Mouse (Mus musculus) spleen, postnatal 36 days (tissue): ENCODE data around the gene Cacna1d.
A peak's percentile ranks its signal among the peaks of the same experiment; 100 is the strongest.

Experiments used
- DNase-seq, 2 experiments: peaks; one replicate each; pipeline ENCODE4 v3.0.0; 2022; ENCODE audit warnings: low spot score in 2 of 2, mixed read lengths in 1 of 2

The Cacna1d gene

DNA sequence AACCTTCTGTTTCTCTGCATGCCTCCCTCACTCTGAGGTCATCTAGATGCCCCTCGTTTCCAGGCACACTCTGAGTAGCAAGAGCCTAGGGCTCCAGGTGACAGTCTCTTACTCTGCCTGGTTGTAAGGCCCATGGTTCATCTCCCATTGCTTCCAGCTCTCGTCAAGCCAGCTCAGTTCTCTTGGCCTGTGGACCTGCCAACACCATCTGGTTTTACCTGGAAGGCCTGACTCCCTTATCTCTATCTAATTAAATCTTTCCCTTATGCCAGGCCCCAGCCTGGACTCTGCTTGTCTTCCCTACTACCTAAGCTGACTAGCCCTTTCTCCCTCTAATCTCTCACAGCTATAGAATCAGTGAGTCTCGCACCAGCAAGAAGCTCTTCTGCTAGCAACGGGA lies 124.2 kb downstream of the Cacna1d start:
- DNase-seq = no peak

DNA sequence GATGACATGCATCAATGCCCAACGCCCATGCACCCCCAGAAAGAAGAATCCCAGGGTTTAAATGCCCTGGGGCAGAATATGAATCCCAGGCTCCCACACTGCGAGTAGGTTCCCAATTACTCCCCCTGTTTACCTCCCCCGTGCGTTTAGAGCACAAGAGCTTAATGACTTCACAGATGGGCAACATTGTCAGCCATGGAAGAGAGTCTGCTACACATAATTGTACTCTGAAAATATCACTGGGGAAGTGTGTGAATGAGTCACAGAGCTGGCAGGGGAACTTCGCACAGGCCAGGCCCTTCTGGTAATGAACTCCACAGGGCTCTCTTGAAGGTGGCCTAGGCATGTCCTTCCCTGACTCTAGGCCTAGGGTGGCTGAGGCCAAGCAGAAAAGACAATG lies 125.4 kb downstream of the Cacna1d start:
- no peak for DNase-seq

DNA sequence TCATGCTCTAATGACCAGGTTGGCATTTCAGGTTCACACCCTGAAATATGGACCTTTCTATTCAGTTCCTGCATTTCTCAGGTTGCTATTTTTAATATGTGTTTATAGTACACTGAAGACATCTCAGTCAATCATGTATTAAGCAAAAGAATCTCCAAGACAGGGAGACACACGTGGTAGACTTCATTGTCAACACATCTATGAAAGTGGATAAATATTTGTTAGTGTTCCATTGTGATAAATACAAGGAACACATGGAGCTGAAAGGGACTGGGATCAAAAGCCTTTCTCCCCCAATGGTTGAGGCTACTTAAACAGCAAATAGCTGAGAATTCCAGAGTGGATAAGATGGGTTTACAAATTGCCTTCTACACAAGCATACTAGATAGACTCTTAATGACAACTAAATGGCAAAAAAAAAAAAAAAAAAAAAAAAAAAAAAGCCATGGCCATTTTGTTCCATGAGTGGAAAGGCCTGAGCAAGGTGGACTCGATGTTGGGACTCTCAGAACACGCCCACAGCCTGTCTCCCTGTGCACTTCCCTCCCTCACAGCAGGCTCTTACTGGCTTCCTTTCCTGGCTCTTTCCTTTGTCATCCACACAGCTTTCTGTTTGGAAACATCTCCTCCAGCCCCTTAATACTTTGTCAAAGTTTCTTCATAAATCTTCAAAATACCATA lies 127.6 kb downstream of the Cacna1d start:
- no peak for DNase-seq

DNA sequence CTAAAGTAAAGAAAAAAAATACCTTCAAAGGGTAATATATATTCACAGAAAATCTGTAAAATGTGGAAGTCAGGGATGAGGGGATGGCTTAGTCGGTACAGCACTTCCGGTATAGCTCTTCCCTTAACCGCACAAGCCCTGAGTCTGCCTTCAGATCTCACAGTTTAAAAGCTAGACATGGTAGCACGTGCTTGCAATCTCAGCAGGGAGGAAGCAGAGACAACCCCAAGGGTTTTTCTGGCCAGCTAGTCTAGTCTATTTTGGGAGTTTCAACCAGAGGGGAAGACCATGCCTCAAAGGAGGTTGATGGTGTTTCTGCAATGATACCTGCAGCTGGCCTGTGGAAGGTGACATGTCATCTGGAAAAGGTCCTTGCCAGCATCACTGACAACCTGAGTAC lies 128.9 kb downstream of the Cacna1d start:
- peak; percentile 14 for DNase-seq

DNA sequence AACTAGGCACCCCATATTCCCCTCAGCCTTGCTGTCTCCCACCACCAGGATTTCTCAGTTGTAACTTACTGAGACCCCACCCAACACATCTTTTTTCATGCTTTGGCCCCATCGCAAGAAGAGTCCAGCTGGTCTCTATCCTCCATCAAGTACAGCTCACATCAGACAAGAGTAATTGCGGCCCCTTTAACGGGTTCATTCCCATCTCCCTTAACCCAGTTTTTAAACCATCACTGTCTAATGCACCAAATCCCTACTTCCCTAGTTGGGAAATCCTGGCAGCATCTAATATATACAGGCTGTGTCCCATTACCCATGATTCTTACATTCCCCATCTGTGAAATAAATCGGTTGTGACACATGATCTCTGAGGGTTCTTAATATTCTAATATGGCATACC lies 130.8 kb downstream of the Cacna1d start:
- DNase-seq = no peak

DNA sequence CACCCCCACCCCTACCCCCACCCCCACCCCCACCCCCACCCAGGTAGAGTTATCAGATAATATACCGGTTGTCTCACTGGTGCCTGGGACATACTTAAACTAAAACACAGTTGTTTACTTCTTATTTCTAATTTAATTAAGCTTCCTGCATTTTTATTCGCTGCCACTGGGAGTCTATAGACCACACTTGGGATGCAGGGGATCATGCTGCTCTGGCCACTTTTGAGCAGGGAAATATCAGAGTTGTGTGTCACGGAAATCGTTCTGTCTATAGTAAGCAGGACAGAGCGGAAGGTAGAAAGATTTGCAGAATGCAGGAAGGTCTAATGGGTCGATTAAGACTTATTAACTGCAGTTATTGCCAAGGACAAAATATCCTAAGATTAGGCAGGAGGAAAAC lies 131.3 kb downstream of the Cacna1d start:
- DNase-seq = no peak

DNA sequence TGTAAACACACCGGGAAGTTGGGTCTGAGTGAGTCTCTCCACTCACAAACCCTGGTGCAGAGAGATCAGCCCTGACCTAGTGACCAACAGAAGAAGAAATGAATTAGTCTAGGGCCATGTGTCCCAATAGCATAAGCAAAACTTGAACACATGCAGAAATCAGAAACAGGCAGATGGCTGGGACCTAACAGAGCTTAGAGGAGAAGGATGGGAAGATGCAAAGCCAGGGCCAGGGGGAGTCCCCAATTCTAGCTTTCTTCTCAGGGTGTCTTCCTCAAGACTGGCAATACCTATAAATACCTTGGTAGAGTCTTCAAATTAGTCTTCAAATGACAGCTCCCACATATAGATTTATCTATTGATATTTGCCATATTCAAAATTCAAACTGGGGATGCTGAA lies 133.2 kb downstream of the Cacna1d start:
- no peak for DNase-seq

DNA sequence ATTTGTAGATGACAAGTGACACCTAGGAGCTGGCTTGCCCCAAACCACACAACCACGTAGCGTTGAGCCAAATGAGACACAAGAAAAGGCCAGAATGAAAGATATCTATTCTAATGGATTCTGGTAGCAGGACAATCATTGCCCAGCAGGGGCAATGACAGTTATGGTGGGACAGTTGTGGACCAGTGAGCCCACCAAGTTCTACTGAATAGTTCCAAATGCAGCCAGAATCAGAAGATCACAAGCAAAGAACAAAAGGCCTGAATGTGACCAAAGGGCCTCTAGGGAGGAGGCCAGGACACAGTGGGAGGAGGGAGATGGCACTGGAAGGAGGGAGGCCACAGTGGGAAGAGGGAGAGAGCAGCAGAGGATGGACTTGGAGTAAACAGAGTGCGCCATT lies 134.8 kb downstream of the Cacna1d start:
- no peak for DNase-seq

DNA sequence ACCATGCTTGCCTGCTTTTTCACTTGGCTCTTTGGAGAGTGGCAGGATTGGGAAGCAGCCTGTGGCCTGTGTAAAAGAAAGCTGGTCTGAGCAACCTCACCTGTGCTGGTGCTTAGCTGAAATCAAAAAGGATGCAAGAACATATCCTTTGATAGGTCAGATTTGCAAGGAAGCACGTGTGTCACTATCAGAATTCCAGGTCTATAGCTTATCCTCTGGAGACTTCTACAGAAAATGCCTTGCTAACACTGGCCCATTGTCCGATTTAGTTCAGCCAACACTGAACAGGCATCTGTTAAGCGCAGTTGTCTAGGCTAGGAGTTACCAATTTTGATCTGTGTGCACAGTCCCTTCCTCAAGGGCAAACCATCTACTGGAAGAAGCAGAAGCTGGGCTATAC lies 136.5 kb downstream of the Cacna1d start:
- DNase-seq = no peak

DNA sequence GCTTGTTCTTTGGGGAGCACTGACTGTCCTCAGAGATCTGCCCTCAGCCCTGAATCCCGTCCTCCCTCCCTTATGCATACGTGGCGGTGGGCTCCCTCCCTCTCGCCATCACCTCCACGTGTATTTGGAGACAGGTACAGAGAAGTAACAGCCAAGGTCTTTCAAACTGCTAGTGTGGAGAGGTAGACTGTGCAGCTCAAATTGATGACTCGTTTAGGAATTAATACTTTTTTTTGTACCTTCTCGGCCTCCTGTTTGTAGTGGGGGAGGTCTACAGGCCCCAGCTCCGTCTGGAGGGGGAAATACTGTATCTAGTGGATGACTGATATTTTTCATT lies 137.2 kb downstream of the Cacna1d start:
- no peak for DNase-seq

DNA sequence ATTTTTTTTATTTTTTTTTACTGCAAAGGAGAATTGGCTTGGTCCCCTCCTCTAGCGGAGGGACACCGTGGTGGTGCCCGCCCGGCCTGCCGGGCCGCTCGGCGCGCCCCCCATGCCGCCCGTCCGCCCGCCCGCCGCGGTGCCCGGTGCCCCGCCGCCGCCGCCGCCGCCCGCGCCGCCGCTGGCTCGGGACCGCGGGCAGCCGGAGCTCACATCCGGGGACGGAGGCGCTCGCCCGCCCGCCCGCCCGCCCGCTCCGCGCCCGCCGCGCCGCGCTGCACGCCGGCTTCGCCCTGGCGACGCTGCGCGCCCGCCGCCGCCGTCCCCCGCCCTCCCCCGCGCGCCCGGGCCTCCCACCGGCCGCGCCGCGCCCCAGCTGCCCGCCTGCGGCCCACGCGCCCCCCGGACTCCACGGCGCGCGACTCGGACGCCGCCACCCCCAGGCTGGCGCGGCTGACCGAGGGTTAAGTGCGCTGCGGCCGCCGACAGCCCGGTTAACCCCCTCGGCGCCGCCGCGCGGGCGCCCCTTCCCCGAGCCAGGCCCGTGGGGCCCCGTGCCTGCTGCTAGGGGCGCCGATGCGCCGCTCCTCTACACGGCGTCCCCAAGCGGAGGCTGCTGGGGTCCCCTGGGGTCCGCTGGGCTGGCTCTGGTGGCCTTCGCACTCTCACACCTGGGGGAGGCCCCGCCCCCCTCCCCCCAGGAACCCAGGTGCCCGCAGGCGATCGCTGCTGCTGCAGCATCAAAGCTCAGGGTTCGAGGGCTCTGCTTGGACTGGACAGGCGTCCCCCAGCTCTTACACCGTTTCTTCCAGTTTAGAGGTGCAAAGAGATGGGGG lies 137.7 kb downstream of the Cacna1d start:
- peak; percentile 3 to 12 for DNase-seq

DNA sequence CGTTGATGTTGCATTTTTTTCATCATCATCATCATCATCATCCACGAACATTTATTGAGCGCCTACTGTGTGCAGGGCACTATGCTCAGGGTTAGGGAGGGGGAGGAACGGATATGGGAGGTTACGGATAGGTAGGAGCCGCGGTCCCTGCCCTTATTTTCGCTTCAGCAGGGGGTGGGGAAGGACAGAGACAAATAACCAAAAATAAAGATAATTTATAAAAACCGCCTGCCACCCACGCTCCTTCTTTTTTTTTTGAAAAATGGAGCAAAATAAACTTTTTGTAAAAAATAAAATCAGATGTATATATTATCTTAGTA lies 138.3 kb downstream of the Cacna1d start:
- no peak for DNase-seq

DNA sequence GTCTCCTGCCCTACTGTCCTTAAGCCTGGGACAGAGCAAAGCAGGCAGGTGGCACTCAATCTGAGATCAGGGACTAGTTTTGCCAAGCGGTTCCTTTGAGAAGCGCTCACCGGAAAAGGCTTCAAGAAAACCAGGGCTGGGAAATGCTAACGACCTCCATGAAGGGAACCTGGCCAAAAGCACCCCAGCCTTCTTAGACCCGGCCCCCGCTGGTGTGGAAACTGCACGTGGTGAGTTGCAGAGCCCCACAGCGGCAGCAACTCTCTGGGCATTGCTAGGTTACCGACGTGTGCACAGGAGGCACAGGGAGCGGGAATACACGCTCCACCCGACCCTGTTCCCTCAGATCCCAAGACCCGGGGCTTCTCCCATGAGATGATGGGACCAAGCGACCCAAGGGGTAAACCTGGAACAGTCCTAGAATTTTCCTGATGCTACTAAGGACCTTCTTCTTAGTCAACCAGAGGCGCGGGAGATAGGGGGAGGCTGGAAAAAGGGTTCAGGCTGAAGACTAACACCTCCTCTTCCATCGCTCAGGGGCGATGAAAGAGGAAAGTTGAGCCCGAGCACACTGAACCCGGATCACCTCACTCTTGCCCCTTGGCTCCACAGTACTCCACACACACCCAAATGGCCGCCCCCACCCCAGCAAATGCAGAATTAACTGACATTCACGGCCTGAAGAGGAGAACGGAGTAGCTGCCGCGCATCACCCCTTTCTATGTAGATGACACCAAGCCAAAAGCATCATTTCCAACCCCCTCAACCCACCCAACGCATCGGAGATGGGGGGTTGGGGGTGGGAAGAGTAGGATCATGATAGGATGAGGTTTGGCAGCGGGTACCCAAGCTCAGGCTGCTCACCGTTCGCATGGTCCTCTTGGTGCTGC lies 138.9 kb downstream of the Cacna1d start:
- DNase-seq = no peak

DNA sequence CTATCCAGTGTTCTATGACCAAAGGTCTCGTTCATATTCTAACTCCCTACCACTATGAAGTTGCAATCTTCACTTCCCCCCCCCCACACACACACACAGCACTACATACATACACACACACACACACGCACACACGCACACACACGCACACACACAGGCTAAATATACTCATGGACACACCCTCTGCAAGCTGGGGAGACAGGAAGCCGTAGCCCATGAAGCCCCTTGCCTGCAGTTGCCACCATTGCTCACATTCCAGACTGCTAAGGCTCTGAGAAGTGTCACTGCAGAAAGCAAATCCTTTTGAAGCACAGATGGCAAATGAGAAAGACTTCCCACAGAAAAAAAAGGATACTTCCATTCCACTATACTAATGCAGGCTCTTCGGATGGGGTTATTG lies 141.0 kb downstream of the Cacna1d start:
- DNase-seq = no peak

DNA sequence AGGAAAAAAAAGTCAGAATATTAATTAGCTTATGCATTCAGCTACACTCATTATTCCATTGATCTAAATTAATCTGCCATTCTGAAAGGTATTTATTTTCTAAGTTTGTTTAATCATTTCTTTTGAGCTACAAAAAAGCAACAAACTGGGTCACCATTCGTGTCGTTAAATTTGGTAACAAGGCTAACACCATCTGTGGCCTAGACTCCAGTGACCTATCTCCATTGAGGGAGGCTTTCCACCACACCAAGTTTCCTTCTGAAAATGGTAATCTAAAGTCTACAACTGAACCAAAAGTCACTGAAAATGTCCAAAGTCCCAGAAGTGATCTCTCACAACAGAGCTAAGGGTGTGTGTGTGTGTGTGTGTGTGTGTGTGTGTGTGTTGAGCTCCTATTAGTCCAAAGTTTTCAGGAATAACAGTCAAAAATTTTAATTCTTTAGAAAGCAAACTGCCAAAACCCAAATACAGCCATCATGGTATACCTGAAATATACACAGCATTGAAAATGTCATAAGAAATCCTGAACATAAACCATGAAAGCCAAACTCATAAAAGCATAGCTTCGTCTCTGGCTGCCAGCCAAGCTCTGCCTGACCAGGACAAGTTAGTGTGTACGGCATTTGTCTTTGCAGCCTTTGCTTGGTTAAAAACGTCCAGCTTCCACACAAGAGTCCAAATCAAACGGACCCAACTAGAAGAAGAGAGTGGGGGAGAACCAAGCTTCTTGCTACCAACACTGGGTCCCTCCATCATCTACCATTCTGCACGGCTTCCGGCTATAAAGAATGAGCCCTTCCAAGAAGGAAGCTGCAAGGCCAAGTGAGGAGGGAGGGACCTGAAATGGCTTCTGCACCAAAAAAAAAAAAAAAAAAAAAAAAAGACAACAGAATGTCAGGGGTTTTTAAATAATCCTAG lies 146.0 kb downstream of the Cacna1d start:
- no peak for DNase-seq

DNA sequence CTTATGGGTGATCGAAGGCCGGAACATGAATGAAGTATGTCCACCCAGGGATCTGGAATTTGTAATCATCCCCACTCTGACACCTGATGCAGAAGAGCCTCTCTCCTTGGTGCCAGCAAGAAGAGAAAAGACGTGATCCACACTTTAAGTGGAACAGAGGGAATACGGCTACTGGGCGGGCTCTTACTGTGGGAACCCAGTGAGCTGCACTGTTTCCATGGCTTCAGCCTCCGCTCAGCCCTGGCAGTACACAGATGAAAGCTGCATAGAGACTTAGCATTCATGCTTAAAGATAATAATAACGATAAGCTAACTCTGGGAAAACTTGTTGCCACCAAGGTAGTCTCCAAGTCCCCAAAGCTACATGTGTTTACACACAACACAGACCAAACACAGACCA lies 147.5 kb downstream of the Cacna1d start:
- no peak for DNase-seq

DNA sequence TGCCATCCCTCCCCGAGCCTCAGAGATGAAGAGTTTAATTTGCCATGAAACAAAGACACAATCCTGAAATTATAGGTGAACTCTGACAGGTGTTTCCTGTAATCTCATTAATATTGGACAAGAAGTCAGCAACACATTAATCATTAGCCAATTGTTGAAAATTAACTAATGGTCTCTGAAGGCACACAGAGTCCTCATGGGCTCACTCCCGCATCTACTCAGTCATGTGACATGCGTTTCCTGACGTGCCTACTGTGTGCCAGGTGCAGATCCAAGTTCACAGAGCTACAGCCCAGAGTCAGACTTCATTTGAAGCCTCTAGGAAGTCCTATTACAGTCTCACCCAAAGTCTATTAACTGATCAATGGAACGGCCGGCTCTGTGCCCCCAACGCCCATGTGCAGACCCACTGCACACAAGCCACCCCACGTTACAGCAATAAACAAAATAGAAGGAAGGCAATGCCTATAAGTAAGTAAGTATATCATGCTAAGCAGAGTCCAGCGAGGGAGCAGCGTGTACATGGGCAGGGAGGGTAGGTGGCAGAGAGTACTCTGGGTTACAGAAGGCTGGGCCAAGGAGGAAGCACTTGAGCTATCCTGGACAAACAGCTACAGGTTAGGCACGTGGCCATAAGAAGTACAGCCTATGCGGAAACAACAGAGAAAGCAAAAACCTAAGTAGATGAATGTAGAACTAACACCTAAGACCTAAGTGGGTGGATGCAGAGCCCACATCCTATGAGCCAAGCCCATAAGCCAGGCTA lies 149.2 kb downstream of the Cacna1d start:
- DNase-seq = no peak

DNA sequence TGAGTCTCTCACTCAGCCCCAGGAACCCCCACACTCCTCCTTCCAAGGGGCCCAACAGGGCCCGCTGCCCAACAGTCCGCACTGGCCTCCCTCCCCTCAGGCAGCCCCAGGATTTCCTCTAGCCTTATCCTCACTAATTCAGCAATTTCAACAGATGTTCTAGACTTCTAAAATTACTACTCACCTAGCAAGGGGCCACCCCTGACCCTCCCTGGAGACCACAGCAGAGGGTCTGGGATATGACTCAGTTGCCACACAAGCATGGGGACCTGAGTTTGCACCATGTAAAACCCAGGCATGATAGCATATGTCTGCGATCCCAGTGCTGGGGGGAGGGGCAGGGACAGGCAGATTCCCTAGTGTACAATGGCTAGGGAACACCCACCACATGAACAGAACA lies 151.1 kb downstream of the Cacna1d start:
- DNase-seq = no peak

DNA sequence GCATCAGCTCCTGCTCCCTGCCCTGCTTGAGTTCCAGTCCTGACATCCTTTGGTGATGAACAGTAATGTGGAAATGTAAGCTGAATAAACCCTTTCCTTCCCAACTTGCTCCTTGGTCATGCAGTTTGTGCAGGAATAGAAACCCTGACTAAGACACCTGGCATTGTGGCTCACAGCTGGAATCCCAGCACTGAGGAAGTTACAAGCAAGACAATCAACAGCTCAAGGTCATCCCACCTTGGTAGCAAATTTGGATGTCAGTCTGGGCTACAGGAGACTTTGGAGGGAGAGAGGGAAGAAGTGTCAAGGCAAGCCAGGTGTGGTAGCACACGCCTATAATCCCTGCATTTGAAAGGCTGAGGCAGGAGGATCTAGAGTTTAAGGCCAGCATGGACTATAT lies 159.4 kb downstream of the Cacna1d start:
- DNase-seq = no peak

DNA sequence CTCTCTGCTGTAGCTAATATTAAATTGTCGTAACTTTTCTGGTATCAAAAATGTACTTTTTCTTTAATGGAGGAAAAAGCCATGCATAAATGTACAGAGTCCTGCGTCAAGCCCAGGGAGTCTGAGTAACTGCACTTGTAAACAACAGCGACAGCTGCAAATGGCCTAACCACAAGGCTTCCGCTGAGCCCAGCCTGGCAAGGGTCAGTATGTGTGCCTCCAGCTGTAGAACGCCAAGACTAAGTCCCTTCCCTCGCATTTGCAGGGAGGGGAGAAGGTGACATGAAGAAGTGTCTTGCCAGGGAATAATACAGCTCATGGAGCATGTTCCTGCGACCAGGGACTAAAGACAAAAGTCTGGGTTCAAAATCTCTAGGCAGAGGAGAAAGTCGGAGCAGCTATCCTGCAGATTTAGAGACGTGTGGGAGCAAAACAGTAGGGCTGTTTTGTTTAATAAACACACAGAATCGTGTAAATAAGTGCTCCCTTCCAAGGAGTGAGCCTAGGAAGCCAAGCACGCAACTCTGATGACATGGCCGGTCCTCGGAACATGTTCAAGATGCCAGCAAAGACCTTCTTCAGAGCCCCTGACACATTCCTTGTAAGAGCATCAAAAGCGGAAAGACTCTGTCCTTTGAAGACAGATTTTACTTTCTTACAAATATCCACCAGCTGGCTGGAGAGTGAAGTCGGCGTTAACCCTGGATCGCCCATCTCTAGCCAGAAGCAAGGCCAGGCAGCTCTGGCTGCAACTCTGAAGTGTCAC lies 160.7 kb downstream of the Cacna1d start:
- no peak for DNase-seq
